Mouse (Mus musculus) CH12.LX (cell line): ENCODE measurements around the gene Prkch.

Source experiments
- CTCF ChIP-seq, 2 experiments: IDR thresholded peaks in 1 of 2; conservative IDR thresholded peaks in 1 of 2; 2 replicates each; pipeline ENCODE4 v1.5.1; 2011 to 2012; ENCODE audit warnings: low read depth in 2 of 2, low read length in 2 of 2, improper control_type of control experiment in 1 of 2, inconsistent platforms in 1 of 2, mild to moderate bottlenecking in 1 of 2, moderate library complexity in 1 of 2
- EP300 ChIP-seq: IDR thresholded peaks from 2 replicates; pipeline ENCODE4 v1.6.1; 2011; ENCODE audit warnings: low read length, improper control_type of control experiment
- GABPA ChIP-seq: IDR thresholded peaks from 2 replicates; pipeline ENCODE4 v1.6.1; 2012; ENCODE audit warnings: low read depth, low read length, improper control_type of control experiment, inconsistent platforms; ENCODE audit not compliant: insufficient replicate concordance
- MAX ChIP-seq: IDR thresholded peaks from 2 replicates; pipeline ENCODE4 v1.6.1; 2011; ENCODE audit warnings: low read length, improper control_type of control experiment
- POLR2A ChIP-seq: IDR thresholded peaks from 2 replicates; pipeline ENCODE4 v1.6.1; 2011; ENCODE audit warnings: low read depth, mild to moderate bottlenecking, improper control_type of control experiment, low read length

- TF ChIP-seq GABPA (no peak), EP300 (no peak), CTCF (conservative IDR thresholded peaks at IDR 0.05 in 1 of 2, IDR thresholded peaks at IDR 0.05 in 1 of 2; ENCODE audit: low read depth in 2 of 2, low read length in 2 of 2) (no peak), POLR2A (no peak), MAX (no peak)
These were observed 40.9 kb downstream of the Prkch start for GRCm38 (mm10) chr12:73625277-73626032.
